ENCODE assay signal across 31 mouse cellular contexts in the genomic region with DNA sequence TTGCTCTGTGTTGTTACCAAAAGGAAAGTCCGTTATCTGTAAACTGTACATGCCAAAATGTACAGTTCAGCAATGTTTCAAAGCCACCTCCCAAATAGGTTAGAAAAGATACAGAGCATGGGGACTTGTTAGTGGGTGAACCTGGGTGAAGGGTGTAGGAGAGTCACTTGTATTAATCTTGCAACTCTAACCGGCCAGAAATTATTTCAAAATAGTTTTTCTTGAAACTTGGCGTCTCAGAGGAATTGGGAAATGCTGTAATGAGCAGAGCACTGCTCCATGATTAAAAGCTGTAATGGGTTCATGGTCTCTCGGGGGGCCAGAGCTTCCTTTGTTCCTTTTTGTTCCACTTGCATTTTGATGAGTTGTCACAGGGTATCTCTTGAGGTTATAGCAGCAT. TPM values are rescaled to one million over a fixed set of nuclear protein-coding genes. Genes with fewer than 3 reads are reported as not detected.
A peak's percentile ranks its signal among the peaks of the same experiment; 100 is the strongest.
DNase-seq lines count a peak whose midpoint lies in the region; ATAC-seq and TF ChIP-seq lines count a peak whose summit lies in the region.
"Had no signal": no experiment of that assay in that cellular context is flagged by ENCODE, and none has a peak within 500 bp of the region (broad histone marks: within the 10 kb centered on the region; RNA-seq: fewer than 3 reads in every experiment).

No protein-coding gene starts in this region.

- TF ChIP-seq CTCF in hindbrain, postnatal 0 days (IDR thresholded peaks at IDR 0.05; ENCODE audit: low read depth) = no peak
- no peak for TF ChIP-seq CTCF in intestine, postnatal 0 days (IDR thresholded peaks at IDR 0.05; ENCODE audit: low read depth)

- no peaks in the 10 kb centered on the region for H3K9me3 ChIP-seq in hindbrain, postnatal 0 days (ENCODE audit: low read length)
- H3K9me3 ChIP-seq in hindbrain, embryonic 16.5 days (ENCODE audit: control insufficient read depth, low read length) = no peaks in the 10 kb centered on the region
- no peaks in the 10 kb centered on the region for H3K9me3 ChIP-seq in intestine, postnatal 0 days (ENCODE audit: control insufficient read depth)
- H3K9me3 ChIP-seq: embryonic facial prominence, embryonic 13.5 days; forebrain, embryonic 13.5 days; hindbrain, embryonic 13.5 days; limb, embryonic 13.5 days; lung, embryonic 15.5 days; neural tube, embryonic 13.5 days had no signal

- no peaks in the 10 kb centered on the region for H3K4me1 ChIP-seq in hindbrain, postnatal 0 days (ENCODE audit: insufficient read depth, low read length)
- H3K4me1 ChIP-seq in hindbrain, embryonic 16.5 days (ENCODE audit: control insufficient read depth, insufficient read depth, low read depth, low read length) = no peaks in the 10 kb centered on the region
- no peaks in the 10 kb centered on the region for H3K4me1 ChIP-seq in intestine, postnatal 0 days (replicated peaks; ENCODE audit: control insufficient read depth, insufficient read depth, low read length)
- H3K4me1 ChIP-seq: embryonic facial prominence, embryonic 13.5 days; forebrain, embryonic 13.5 days; limb, embryonic 13.5 days; lung, embryonic 15.5 days; neural tube, embryonic 13.5 days had no signal

- no peaks in the 10 kb centered on the region for H3K27me3 ChIP-seq in hindbrain, postnatal 0 days (ENCODE audit: insufficient read depth, low read length)
- no peaks in the 10 kb centered on the region for H3K27me3 ChIP-seq in hindbrain, embryonic 16.5 days (replicated peaks; ENCODE audit: control insufficient read depth, insufficient read depth, low read length)
- H3K27me3 ChIP-seq in intestine, postnatal 0 days (replicated peaks; ENCODE audit: control insufficient read depth, insufficient read depth, low read length) = no peaks in the 10 kb centered on the region
- H3K27me3 ChIP-seq: embryonic facial prominence, embryonic 13.5 days; forebrain, embryonic 13.5 days; hindbrain, embryonic 13.5 days; limb, embryonic 13.5 days; lung, embryonic 15.5 days; neural tube, embryonic 13.5 days had no signal

- 74% methylated on average over 4 of the region's 4 CpGs for WGBS in hindbrain, postnatal 0 days
- 67% methylated on average over 4 of the region's 4 CpGs for WGBS in hindbrain, embryonic 16.5 days
- 81% methylated on average over 4 of the region's 4 CpGs for WGBS in intestine, postnatal 0 days

- H3K27ac ChIP-seq in hindbrain, postnatal 0 days = no peak overlapping the region
- H3K27ac ChIP-seq in hindbrain, embryonic 16.5 days (ENCODE audit: low read depth, low read length) = no peak overlapping the region
- H3K27ac ChIP-seq in intestine, postnatal 0 days (ENCODE audit: low read depth, low read length) = no peak overlapping the region
- H3K27ac ChIP-seq: embryonic facial prominence, embryonic 13.5 days; forebrain, embryonic 13.5 days; hindbrain, embryonic 13.5 days; layer of hippocampus, adult 2 months; left cerebral cortex, adult 2 months; limb, embryonic 13.5 days; lung, embryonic 15.5 days; neural tube, embryonic 13.5 days had no signal

- ATAC-seq in hindbrain, postnatal 0 days = no peak
- ATAC-seq in hindbrain, embryonic 16.5 days = no peak
- no peak for ATAC-seq in intestine, postnatal 0 days
- ATAC-seq: CD4-positive, CD25-positive, alpha-beta regulatory T cell, adult 4 months; forebrain, embryonic 13.5 days had no signal

- H3K4me3 ChIP-seq in hindbrain, postnatal 0 days (ENCODE audit: low read length) = no peak overlapping the region
- H3K4me3 ChIP-seq in hindbrain, embryonic 16.5 days (ENCODE audit: low read length) = no peak overlapping the region
- H3K4me3 ChIP-seq in intestine, postnatal 0 days (ENCODE audit: low read depth, low read length) = no peak overlapping the region
- H3K4me3 ChIP-seq: embryonic facial prominence, embryonic 13.5 days; erythroblast, embryonic 14.5 days; forebrain, embryonic 13.5 days; hindbrain, embryonic 13.5 days; layer of hippocampus, adult 2 months; left cerebral cortex, adult 2 months; limb, embryonic 13.5 days; lung, embryonic 15.5 days; neural tube, embryonic 13.5 days had no signal

- peak; percentile 34 for DNase-seq in adrenal gland, adult 2 months
- DNase-seq in adrenal gland, adult 8-10 months = no peak
- peak; percentile 25 for DNase-seq in hindbrain, postnatal 0 days (ENCODE audit: low spot score)
- DNase-seq in 416B (ENCODE audit: low read depth) (peak; percentile 16), adipocyte (ENCODE audit: low spot score) (peak; percentile 53), MN1 (ENCODE audit: low spot score) (no peak)
- DNase-seq: cerebellum, adult 11-12 months; cerebellum, adult 9-11 months; embryo, embryonic 11 days; gastrocnemius, postnatal 14 days; heart, adult 18-20 months; heart, postnatal 36 days; kidney, adult 2 months; kidney, postnatal 36 days; lung, postnatal 4 days; right cerebral cortex, postnatal 4 days; thymus, postnatal 25 days had no signal

- peaks cover 25% of the 10 kb centered on the region for H3K36me3 ChIP-seq in hindbrain, postnatal 0 days (ENCODE audit: insufficient read depth, low read length)
- H3K36me3 ChIP-seq in hindbrain, embryonic 16.5 days (ENCODE audit: control insufficient read depth, insufficient read depth, low read length) = peaks cover 25% of the 10 kb centered on the region
- H3K36me3 ChIP-seq in intestine, postnatal 0 days (ENCODE audit: control insufficient read depth, insufficient read depth) = peaks cover 24% of the 10 kb centered on the region; the same call in 1 of the 2 replicates

- H3K9ac ChIP-seq in hindbrain, postnatal 0 days (replicated peaks; ENCODE audit: low read length) = no peak overlapping the region
- H3K9ac ChIP-seq in hindbrain, embryonic 16.5 days (ENCODE audit: low read depth, low read length) = no peak overlapping the region
- H3K9ac ChIP-seq in intestine, postnatal 0 days (ENCODE audit: low read depth, low read length) = no peak overlapping the region
- H3K9ac ChIP-seq: embryonic facial prominence, embryonic 13.5 days; forebrain, embryonic 13.5 days; hindbrain, embryonic 13.5 days; limb, embryonic 13.5 days; lung, embryonic 15.5 days; neural tube, embryonic 13.5 days had no signal

- H3K4me2 ChIP-seq in hindbrain, postnatal 0 days (ENCODE audit: low read depth, low read length) = no peak overlapping the region
- no peak overlapping the region for H3K4me2 ChIP-seq in hindbrain, embryonic 16.5 days (ENCODE audit: low read length)
- no peak overlapping the region for H3K4me2 ChIP-seq in intestine, postnatal 0 days (replicated peaks; ENCODE audit: low read depth)
- H3K4me2 ChIP-seq: embryonic facial prominence, embryonic 13.5 days; forebrain, embryonic 13.5 days; heart, embryonic 11.5 days; hindbrain, embryonic 13.5 days; limb, embryonic 13.5 days; liver, embryonic 11.5 days; lung, embryonic 15.5 days; neural tube, embryonic 13.5 days had no signal

RNA-seq across cellular contexts. Expression of gene Mettl16, which starts 30.0 kb away (rescaled TPM):
- 10 to 100 TPM; 33.2 to 33.7 TPM for total RNA-seq in adrenal gland, adult 2 months (2021)
- polyA plus RNA-seq in adrenal gland, adult 2 months (2012; rRNA removed) = 1.5 and 3.2 TPM in 2 replicates
- total RNA-seq in adrenal gland, adult 8-10 months (2022) = 10 to 100 TPM; 31.9 to 36.6 (median 33.9) TPM
- 8.3 and 10.6 TPM in 2 replicates for total RNA-seq in hindbrain, postnatal 0 days (2014; rRNA removed)
- 26.6 and 27.1 TPM in 2 replicates for polyA plus RNA-seq in hindbrain, postnatal 0 days (2015; fragmentation: Nextera tagmentation; extraction: Ambion mirVana)
- polyA plus RNA-seq in hindbrain, embryonic 16.5 days (2015; fragmentation: Nextera tagmentation; extraction: Ambion mirVana) = 52.2 and 55.3 TPM in 2 replicates
- polyA plus RNA-seq in intestine, postnatal 0 days (2015; fragmentation: Nextera tagmentation; extraction: Ambion mirVana) = 9.6 and 11.1 TPM in 2 replicates

RNA-seq across cellular contexts. Expression of gene Mnt, which starts 30.1 kb away (rescaled TPM):
- 10 to 100 TPM; 23.4 to 25.2 TPM for total RNA-seq in adrenal gland, adult 2 months (2021)
- polyA plus RNA-seq in adrenal gland, adult 2 months (2012; rRNA removed) = 31.1 and 46.9 TPM in 2 replicates
- total RNA-seq in adrenal gland, adult 8-10 months (2022) = 10 to 100 TPM; 24.4 to 36.0 (median 27.1) TPM
- 18.5 and 22.8 TPM in 2 replicates for total RNA-seq in hindbrain, postnatal 0 days (2014; rRNA removed)
- 7.0 and 8.4 TPM in 2 replicates for polyA plus RNA-seq in hindbrain, postnatal 0 days (2015; fragmentation: Nextera tagmentation; extraction: Ambion mirVana)
- polyA plus RNA-seq in hindbrain, embryonic 16.5 days (2015; fragmentation: Nextera tagmentation; extraction: Ambion mirVana) = 7.3 and 8.4 TPM in 2 replicates
- 5.3 and 5.8 TPM in 2 replicates for polyA plus RNA-seq in intestine, postnatal 0 days (2015; fragmentation: Nextera tagmentation; extraction: Ambion mirVana)

Comparison
In these comparisons a context has a peak if more than half of its experiments do, and no peak if none do; other contexts are left out.
1. DNase-seq: peak in adrenal gland, adult 2 months (single experiment), hindbrain, postnatal 0 days (single experiment), 416B (single experiment) and adipocyte (single experiment); none in adrenal gland, adult 8-10 months (single experiment) and MN1 (single experiment).